Mouse (Mus musculus): ENCODE results near the gene Uty. TPM values are rescaled to one million over a fixed set of nuclear protein-coding genes. Genes with fewer than 3 reads are reported as not detected.

Gene Uty
- not detected for polyA plus RNA-seq (2015; fragmentation: Illumina TruSeq; extraction: RNeasy Lipid Tissue Mini Kit (QIAGEN cat#74804); ENCODE audit: insufficient read depth, low read depth, low replicate concordance)

GRCm38 (mm10) chrY:1245426-1245863 lies at the start of gene Uty:
TSS of gene Uty (minus strand) at chrY:1245759.

GRCm38 (mm10) chrY:1286171-1286795 lies 40.7 kb upstream of the Uty start, which contains the start of gene Ddx3y:
TSS of gene Ddx3y (minus strand) at chrY:1286629.

Other genes starting within 250 kb of the Uty start
- gene Eif2s3y, start 235.2 kb downstream of the Uty start, polyA plus RNA-seq (2015; fragmentation: Illumina TruSeq; extraction: RNeasy Lipid Tissue Mini Kit (QIAGEN cat#74804); ENCODE audit: insufficient read depth, low read depth, low replicate concordance), result not detected
- not detected for gene Ddx3y, start 40.9 kb upstream of the Uty start, polyA plus RNA-seq (2015; fragmentation: Illumina TruSeq; extraction: RNeasy Lipid Tissue Mini Kit (QIAGEN cat#74804); ENCODE audit: insufficient read depth, low read depth, low replicate concordance)
- not detected for gene Usp9y, start 214.0 kb upstream of the Uty start, polyA plus RNA-seq (2015; fragmentation: Illumina TruSeq; extraction: RNeasy Lipid Tissue Mini Kit (QIAGEN cat#74804); ENCODE audit: insufficient read depth, low read depth, low replicate concordance)